In genomic region chr10:77251784-77252539, GRCm38 (mm10) we compare ENCODE assay signal across 8 mouse cellular contexts. TPM values are rescaled to one million over a fixed set of nuclear protein-coding genes. Genes with fewer than 3 reads are reported as not detected.
DNase-seq lines count a peak whose midpoint lies in the region; ATAC-seq and TF ChIP-seq lines count a peak whose summit lies in the region.

No protein-coding gene starts in this region.

- H3K27me3 ChIP-seq in intestine, embryonic 14.5 days (replicated peaks; ENCODE audit: control insufficient read depth, insufficient read depth, low read length), result no peaks in the 10 kb centered on the region
- H3K27me3 ChIP-seq in liver, postnatal 0 days (ENCODE audit: insufficient read depth, low read length), result no peaks in the 10 kb centered on the region
- no peaks in the 10 kb centered on the region; the same call in 1 of the 2 replicates for H3K27me3 ChIP-seq in thymus, adult 2 months (ENCODE audit: control insufficient read depth, insufficient read depth, low read length)

- no peak for TF ChIP-seq CTCF in liver, postnatal 0 days (IDR thresholded peaks at IDR 0.05; ENCODE audit: low read depth)
- no peak for TF ChIP-seq CTCF in thymus, adult 2 months (IDR thresholded peaks at IDR 0.05; ENCODE audit: borderline replicate concordance, control insufficient read depth, extremely low read depth, insufficient read depth, low read length, poor library complexity)

- TF ChIP-seq EP300 in liver, postnatal 0 days (IDR thresholded peaks at IDR 0.05; ENCODE audit: low read depth), result no peak

- H3K9me3 ChIP-seq in ES-E14 (ENCODE audit: control insufficient read depth, insufficient read depth, low read depth, low read length), result no peaks in the 10 kb centered on the region
- no peaks in the 10 kb centered on the region for H3K9me3 ChIP-seq in intestine, embryonic 14.5 days (ENCODE audit: control insufficient read depth, low read length)
- H3K9me3 ChIP-seq in liver, postnatal 0 days (ENCODE audit: low read length), result no peaks in the 10 kb centered on the region

- H3K9ac ChIP-seq in ES-E14 (ENCODE audit: insufficient read depth, low read depth, low read length, poor library complexity, severe bottlenecking), result no peak overlapping the region; the same call in 1 of the 2 replicates
- no peak overlapping the region for H3K9ac ChIP-seq in intestine, embryonic 14.5 days (ENCODE audit: low read length)
- H3K9ac ChIP-seq in liver, postnatal 0 days (replicated peaks), result no peak overlapping the region

- H3K4me1 ChIP-seq in ES-E14 (ENCODE audit: control insufficient read depth in 2 of 2, insufficient read depth in 2 of 2, low read length in 2 of 2, poor library complexity in 1 of 2), result peaks cover 5 to 24% of the 10 kb centered on the region in 2 experiments; a peak in 3 of 4 replicates
- H3K4me1 ChIP-seq in intestine, embryonic 14.5 days (replicated peaks; ENCODE audit: control insufficient read depth, insufficient read depth, low read length), result peaks cover 40% of the 10 kb centered on the region
- peaks cover 21% of the 10 kb centered on the region for H3K4me1 ChIP-seq in liver, postnatal 0 days (ENCODE audit: insufficient read depth)
- no peaks in the 10 kb centered on the region for H3K4me1 ChIP-seq in thymus, adult 2 months (replicated peaks; ENCODE audit: control insufficient read depth, insufficient read depth, low read length)

- no peak overlapping the region for H3K4me3 ChIP-seq in ES-E14 (ENCODE audit: insufficient read depth in 1 of 2, low read depth in 1 of 2, low read length in 2 of 2, poor library complexity in 1 of 2, severe bottlenecking in 1 of 2)
- H3K4me3 ChIP-seq in intestine, embryonic 14.5 days (ENCODE audit: low read depth, low read length), result no peak overlapping the region
- H3K4me3 ChIP-seq in liver, postnatal 0 days (ENCODE audit: low read depth, low read length), result no peak overlapping the region
- H3K4me3 ChIP-seq in thymus, adult 2 months (ENCODE audit: control insufficient read depth, insufficient read depth, low read length), result no peak overlapping the region

- WGBS in intestine, embryonic 14.5 days, result 66% methylated on average over 18 of the region's 18 CpGs
- 63% methylated on average over 18 of the region's 18 CpGs for WGBS in liver, postnatal 0 days (ENCODE audit: insufficient replicate concordance)
- 83% methylated on average over 18 of the region's 18 CpGs for WGBS in thymus, adult 2 months

- in situ Hi-C loops in ES-E14 (cut with MboI; ENCODE audit: low sequenced_read_pairs in 2 of 2, unreplicated experiment in 2 of 2), result loop anchor here (5.0 to 10.0 kb wide), 2 partner anchors 117 to 120 kb away; no protein-coding TSS in a partner anchor

- H3K27ac ChIP-seq in ES-E14 (ENCODE audit: insufficient read depth, low read depth, low read length, poor library complexity, severe bottlenecking), result no peak overlapping the region
- peak overlapping the region; percentile 54 for H3K27ac ChIP-seq in intestine, embryonic 14.5 days (ENCODE audit: low read depth)
- H3K27ac ChIP-seq in liver, postnatal 0 days (ENCODE audit: low read depth), result no peak overlapping the region
- H3K27ac ChIP-seq in thymus, adult 2 months (ENCODE audit: control insufficient read depth, insufficient read depth, low read length), result no peak overlapping the region

- TF ChIP-seq POLR2A in thymus, adult 2 months (IDR thresholded peaks at IDR 0.05; ENCODE audit: control insufficient read depth, extremely low read depth, insufficient read depth, low read length, poor library complexity), result no peak

- DNase-seq in ES-E14 (ENCODE audit: low read depth, low spot score), result no peak
- peak; percentile 76 for DNase-seq in adrenal gland, postnatal 25 days
- peak; percentile 59 for DNase-seq in gastrocnemius, adult 18-20 months (ENCODE audit: low spot score)
- DNase-seq in intestine, embryonic 14.5 days (ENCODE audit: low spot score), result no peak
- DNase-seq in liver, postnatal 0 days, result peak; percentile 42
- peak; percentile 42 for DNase-seq in retina, postnatal 1 day
- DNase-seq in thymus, adult 2 months, result no peak
- no peak for DNase-seq in thymus, postnatal 0 days (ENCODE audit: low spot score)

- H3K4me2 ChIP-seq in intestine, embryonic 14.5 days (ENCODE audit: low read length), result peak overlapping the region; percentile 37
- peak overlapping the region; percentile 34 for H3K4me2 ChIP-seq in liver, postnatal 0 days (ENCODE audit: low read depth, low read length)

- H3K36me3 ChIP-seq in ES-E14 (ENCODE audit: control insufficient read depth, insufficient read depth, low read length, poor library complexity, severe bottlenecking), result no peaks in the 10 kb centered on the region
- no peaks in the 10 kb centered on the region for H3K36me3 ChIP-seq in intestine, embryonic 14.5 days (ENCODE audit: control insufficient read depth, insufficient read depth, low read length)
- H3K36me3 ChIP-seq in liver, postnatal 0 days (replicated peaks; ENCODE audit: insufficient read depth, low read length), result no peaks in the 10 kb centered on the region
- H3K36me3 ChIP-seq in thymus, adult 2 months (ENCODE audit: control insufficient read depth, insufficient read depth, low read length), result no peaks in the 10 kb centered on the region

- ATAC-seq in intestine, embryonic 14.5 days (replicated peaks; ENCODE audit: low FRiP score, low TSS enrichment, low read depth), result peak; percentile 21; the same call in 1 of the 2 replicates
- peak; percentile 26; the same call in 1 of the 2 replicates for ATAC-seq in liver, postnatal 0 days

TF ChIP-seq in ES-E14, 5 proteins besides CTCF, POLR2A, EP300 and RAD21:
- TF ChIP-seq MAFK (IDR thresholded peaks at IDR 0.05; ENCODE audit: insufficient read depth, low read depth, low read length) (no peak), CHD2 (IDR thresholded peaks at IDR 0.05; ENCODE audit: low read depth, low read length) (peak; percentile 12; the same call in 1 of the 2 replicates), ZC3H11A (IDR thresholded peaks at IDR 0.05; ENCODE audit: borderline replicate concordance, low read depth, low read length) (no peak)

RNA-seq across cellular contexts. Expression of gene Pofut2, which starts 7.1 kb away (rescaled TPM):
- total RNA-seq in ES-E14 (2012; rRNA removed), result 67.6 and 101 TPM in 2 replicates
- total RNA-seq in adrenal gland, postnatal 25 days (2021), result 69.1 and 75.7 TPM in 2 replicates
- 10 to 100 TPM; 19.3 to 22.1 TPM for total RNA-seq in gastrocnemius, adult 18-20 months (2021)
- polyA plus RNA-seq in intestine, embryonic 14.5 days (2014; fragmentation: Nextera tagmentation; extraction: Ambion mirVana), result 108 and 111 TPM in 2 replicates
- 16.4 and 17.2 TPM in 2 replicates for polyA plus RNA-seq in liver, postnatal 0 days (2015; fragmentation: Nextera tagmentation; extraction: Ambion mirVana)
- 50.4 and 60.0 TPM in 2 replicates for polyA plus RNA-seq in thymus, adult 2 months (2012; rRNA removed)
- 34.0 and 35.0 TPM in 2 replicates for polyA plus RNA-seq in thymus, postnatal 0 days (2015; fragmentation: Nextera tagmentation; extraction: Ambion mirVana)

Comparison
In these comparisons a context has a peak if more than half of its experiments do, and no peak if none do; other contexts are left out.
1. DNase-seq: peak in adrenal gland, postnatal 25 days (single experiment), gastrocnemius, adult 18-20 months (single experiment), liver, postnatal 0 days (single experiment) and retina, postnatal 1 day (single experiment); none in ES-E14 (single experiment), intestine, embryonic 14.5 days (single experiment), thymus, adult 2 months (single experiment) and thymus, postnatal 0 days (single experiment).